Mouse (Mus musculus): ENCODE results near the gene Cst12. TPM values are rescaled to one million over a fixed set of nuclear protein-coding genes. Genes with fewer than 3 reads are reported as not detected.
"Not testable (repeated sequence)": the region's sequence is repeated elsewhere in the genome, so short reads cannot be mapped to it uniquely, and the experiment has no call there.

Cst12 gene
- polyA plus RNA-seq (2015; fragmentation: Nextera tagmentation; extraction: Ambion mirVana), result not detected in 2 replicates

DNA sequence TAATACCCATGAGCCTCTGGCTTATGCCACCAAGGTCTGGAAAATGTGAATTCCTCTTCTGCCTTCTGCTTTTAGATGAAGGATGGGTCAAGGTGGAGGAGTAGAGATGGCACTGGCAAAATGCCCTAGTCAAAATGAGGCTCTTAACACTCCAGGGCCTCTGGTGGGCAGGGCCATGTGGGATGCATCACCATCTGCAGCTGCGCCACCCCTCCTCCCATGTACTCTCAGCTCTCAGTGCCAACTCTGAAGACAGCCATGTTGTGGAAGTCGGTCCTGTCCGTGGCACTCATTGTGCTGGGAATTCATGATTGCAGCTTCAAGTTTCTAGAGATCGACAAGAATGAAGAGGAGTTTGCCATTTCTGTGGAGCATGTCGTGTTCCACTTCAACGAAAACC lies at the start of gene Cst12:
TSS of gene Cst12 (plus strand) at position 220 of the 400 bp plus-strand sequence.
- H3K4me3 ChIP-seq (replicated peaks), result no peak within 1 kb of the TSS
- no peaks in the 10 kb centered on the region for H3K27me3 ChIP-seq
- no peaks in the 10 kb centered on the region for H3K9me3 ChIP-seq
- ATAC-seq, result no peak
- H3K4me1 ChIP-seq (replicated peaks), result no peaks in the 10 kb centered on the region
- no peaks in the 10 kb centered on the region for H3K36me3 ChIP-seq
- no peak within 1 kb of the TSS for H3K9ac ChIP-seq (replicated peaks)
- no peak within 1 kb of the TSS for H3K4me2 ChIP-seq (replicated peaks)
- 94% methylated on average over 6 of the region's 6 CpGs for WGBS
- H3K27ac ChIP-seq, result no peak within 1 kb of the TSS

DNA sequence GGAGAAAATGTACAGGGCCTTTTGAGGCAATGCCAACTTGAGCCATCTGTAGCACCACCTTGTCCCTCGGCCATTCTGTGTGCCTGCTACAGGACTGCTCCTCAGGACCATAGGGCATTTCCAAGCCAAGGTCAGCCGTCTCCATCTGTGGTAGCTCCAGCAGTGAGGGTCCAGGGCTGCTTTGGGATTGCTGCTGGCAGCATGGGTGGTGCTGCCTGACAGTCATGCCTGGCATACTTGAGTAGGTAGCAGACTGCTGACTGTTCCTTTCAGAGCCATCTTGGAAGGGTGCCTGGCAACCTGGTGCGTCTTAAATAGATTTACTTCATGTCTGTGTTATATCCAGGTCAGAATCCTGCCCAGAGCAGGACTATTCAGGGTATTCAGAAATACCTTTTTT lies 46.2 kb upstream of the Cst12 start:
- WGBS, result 73% methylated on average over 3 of the region's 3 CpGs
- H3K9ac ChIP-seq (replicated peaks), result no peak overlapping the region
- H3K27me3 ChIP-seq, result no peaks in the 10 kb centered on the region
- H3K4me1 ChIP-seq (replicated peaks), result no peaks in the 10 kb centered on the region
- no peaks in the 10 kb centered on the region for H3K9me3 ChIP-seq
- no peaks in the 10 kb centered on the region for H3K36me3 ChIP-seq
- no peak overlapping the region for H3K27ac ChIP-seq
- ATAC-seq, result no peak
- no peak overlapping the region for H3K4me2 ChIP-seq (replicated peaks)
- H3K4me3 ChIP-seq (replicated peaks), result no peak overlapping the region

DNA sequence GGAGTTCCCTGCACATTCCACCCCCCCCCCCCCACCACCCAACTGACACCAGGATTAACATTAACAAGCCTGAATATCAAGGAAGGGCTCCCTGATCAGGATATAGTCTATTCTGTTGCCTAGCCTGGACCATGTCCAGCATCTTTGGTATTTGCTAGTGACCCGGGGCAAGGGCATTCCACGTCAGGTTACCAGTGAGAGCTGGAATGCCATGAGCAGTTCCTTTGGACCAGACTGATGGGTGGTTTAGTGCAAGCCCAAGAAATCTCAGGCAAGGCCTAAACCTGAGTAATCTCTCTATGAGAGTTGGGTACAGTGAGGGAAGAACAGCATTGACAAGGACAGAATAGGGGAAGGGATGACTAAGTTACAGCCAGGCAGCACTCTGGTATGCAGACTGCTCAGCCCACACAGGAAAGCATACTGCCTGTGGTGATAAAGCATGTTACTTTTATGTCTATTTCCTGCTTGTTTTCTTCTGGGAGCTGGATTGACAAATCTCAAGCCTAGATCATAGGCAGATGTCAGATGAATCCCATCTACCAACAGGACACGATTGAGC lies 45.2 kb upstream of the Cst12 start:
- no peaks in the 10 kb centered on the region for H3K27me3 ChIP-seq
- H3K27ac ChIP-seq, result no peak overlapping the region
- H3K36me3 ChIP-seq, result no peaks in the 10 kb centered on the region
- no peak overlapping the region for H3K4me2 ChIP-seq (replicated peaks)
- no peak overlapping the region for H3K4me3 ChIP-seq (replicated peaks)
- 87% methylated on average over 3 of the region's 3 CpGs for WGBS
- no peaks in the 10 kb centered on the region for H3K4me1 ChIP-seq (replicated peaks)
- no peak overlapping the region for H3K9ac ChIP-seq (replicated peaks)
- H3K9me3 ChIP-seq, result no peaks in the 10 kb centered on the region
- no peak for ATAC-seq

DNA sequence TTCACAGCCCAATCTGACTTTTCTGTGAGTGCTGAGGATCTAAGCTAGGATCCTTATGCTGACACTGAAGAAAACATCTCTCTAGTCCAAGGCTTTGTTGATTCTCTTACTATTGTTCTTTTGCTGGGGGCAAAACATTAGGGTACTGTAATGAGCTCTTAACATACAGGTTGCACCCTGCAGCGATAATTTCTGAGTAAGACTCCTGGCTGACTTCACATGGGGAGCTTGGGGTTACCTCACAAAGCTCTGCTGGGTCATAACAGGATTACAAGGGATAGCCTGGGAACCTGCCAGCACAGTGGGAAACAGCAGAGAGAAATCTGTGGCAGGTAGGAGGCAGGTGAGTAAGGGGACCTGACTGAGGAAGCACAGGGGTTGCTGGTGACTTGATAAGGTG lies 39.1 kb upstream of the Cst12 start, which contains the start of gene Cstl1:
TSS of gene Cstl1 (plus strand) at position 301 of the 400 bp plus-strand sequence.
- Histone ChIP-seq H3K4me3 (replicated peaks) (no peak within 1 kb of the TSS), H3K9ac (replicated peaks) (no peak within 1 kb of the TSS), H3K27ac (no peak within 1 kb of the TSS), H3K4me1 (replicated peaks) (no peaks in the 10 kb centered on the region), H3K27me3 (no peaks in the 10 kb centered on the region), H3K36me3 (no peaks in the 10 kb centered on the region), H3K4me2 (replicated peaks) (no peak within 1 kb of the TSS), H3K9me3 (no peaks in the 10 kb centered on the region)
- ATAC-seq, result no peak
- WGBS, result 83% methylated on average over 1 of the region's 1 CpGs

DNA sequence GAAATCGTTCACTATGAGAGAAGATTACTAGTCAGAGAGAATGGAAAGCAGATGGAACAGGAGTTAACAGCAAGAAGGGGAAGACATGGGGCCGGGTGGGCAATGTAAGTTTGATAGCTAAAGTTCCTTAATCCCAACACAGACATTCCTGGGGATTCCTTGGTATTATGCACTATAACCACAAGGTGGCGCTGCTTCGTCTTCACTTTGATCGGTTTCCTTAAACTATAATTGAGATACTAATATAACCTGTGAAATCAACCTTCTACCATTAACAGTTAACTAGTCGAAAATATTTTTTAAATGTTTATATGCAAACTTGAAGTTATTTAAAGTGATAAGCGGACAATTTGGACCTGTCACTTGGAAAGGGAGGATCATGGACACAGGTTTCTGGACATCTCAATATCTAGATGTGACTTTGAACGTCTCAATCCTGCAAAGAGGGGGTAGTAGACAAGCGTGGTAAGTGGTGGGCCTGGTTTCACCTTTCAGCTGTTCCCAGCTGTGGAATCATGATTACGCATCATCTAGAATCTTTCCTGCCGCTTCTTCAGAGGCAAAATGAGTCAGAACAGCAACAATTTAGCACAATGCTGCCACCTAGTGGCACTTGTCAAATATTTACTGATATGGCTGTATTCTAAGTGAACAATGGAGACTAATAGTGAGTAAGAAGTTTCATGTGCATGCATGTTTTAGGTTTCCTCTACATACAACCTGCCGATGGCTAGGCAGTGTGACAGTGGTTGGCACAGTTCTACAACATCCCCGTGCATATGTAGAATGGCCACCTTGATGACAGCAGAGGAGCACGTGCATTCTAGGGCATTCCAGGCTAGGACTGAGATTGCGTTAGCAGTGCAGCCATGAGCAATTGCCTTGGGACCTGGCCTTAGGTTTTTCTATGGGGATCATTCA lies 37.0 kb upstream of the Cst12 start:
- no peaks in the 10 kb centered on the region for H3K36me3 ChIP-seq
- no peaks in the 10 kb centered on the region for H3K9me3 ChIP-seq
- peak overlapping the region; percentile 47 for H3K4me2 ChIP-seq (replicated peaks)
- no peaks in the 10 kb centered on the region for H3K27me3 ChIP-seq
- H3K4me1 ChIP-seq (replicated peaks), result no peaks in the 10 kb centered on the region
- WGBS, result 17% methylated on average over 15 of the region's 15 CpGs
- no peak overlapping the region for H3K27ac ChIP-seq
- ATAC-seq, result peak; percentile 90
- no peak overlapping the region; the same call in 1 of the 2 replicates for H3K9ac ChIP-seq (replicated peaks)
- H3K4me3 ChIP-seq (replicated peaks), result peak overlapping the region; percentile 27

GRCm38 (mm10) chr2:148754310-148754846 lies 34.8 kb upstream of the Cst12 start:
- H3K9me3 ChIP-seq, result no peaks in the 10 kb centered on the region
- H3K27ac ChIP-seq, result no peak overlapping the region
- H3K9ac ChIP-seq (replicated peaks), result no peak overlapping the region
- H3K4me2 ChIP-seq (replicated peaks), result no peak overlapping the region
- no peak overlapping the region for H3K4me3 ChIP-seq (replicated peaks)
- no peaks in the 10 kb centered on the region for H3K36me3 ChIP-seq
- WGBS, result 73% methylated on average over 1 of the region's 1 CpGs
- H3K27me3 ChIP-seq, result no peaks in the 10 kb centered on the region
- no peak for ATAC-seq
- no peaks in the 10 kb centered on the region for H3K4me1 ChIP-seq (replicated peaks)

- Histone ChIP-seq H3K9me3 (no peaks in the 10 kb centered on the region), H3K27me3 (no peaks in the 10 kb centered on the region), H3K36me3 (no peaks in the 10 kb centered on the region), H3K4me1 (replicated peaks) (no peaks in the 10 kb centered on the region), H3K9ac (replicated peaks) (no peak overlapping the region), H3K4me2 (replicated peaks) (no peak overlapping the region), H3K27ac (no peak overlapping the region), H3K4me3 (replicated peaks) (no peak overlapping the region)
- no peak for ATAC-seq
- 85% methylated on average over 1 of the region's 1 CpGs for whole genome bisulfite sequencing
Observed at GRCm38 (mm10) chr2:148763648-148764388, 25.3 kb upstream of the Cst12 start.

GRCm38 (mm10) chr2:148771397-148771796 lies 17.8 kb upstream of the Cst12 start, which contains the start of gene Cst11:
Gene Cst11 (minus strand): TSS chr2:148771497.
- not testable (repeated sequence) for H3K4me3 ChIP-seq (replicated peaks); H3K36me3 ChIP-seq; H3K4me2 ChIP-seq (replicated peaks); ATAC-seq; H3K4me1 ChIP-seq (replicated peaks); H3K27me3 ChIP-seq; H3K9me3 ChIP-seq; H3K27ac ChIP-seq; H3K9ac ChIP-seq (replicated peaks)
- WGBS, result 81% methylated on average over 4 of the region's 4 CpGs

DNA sequence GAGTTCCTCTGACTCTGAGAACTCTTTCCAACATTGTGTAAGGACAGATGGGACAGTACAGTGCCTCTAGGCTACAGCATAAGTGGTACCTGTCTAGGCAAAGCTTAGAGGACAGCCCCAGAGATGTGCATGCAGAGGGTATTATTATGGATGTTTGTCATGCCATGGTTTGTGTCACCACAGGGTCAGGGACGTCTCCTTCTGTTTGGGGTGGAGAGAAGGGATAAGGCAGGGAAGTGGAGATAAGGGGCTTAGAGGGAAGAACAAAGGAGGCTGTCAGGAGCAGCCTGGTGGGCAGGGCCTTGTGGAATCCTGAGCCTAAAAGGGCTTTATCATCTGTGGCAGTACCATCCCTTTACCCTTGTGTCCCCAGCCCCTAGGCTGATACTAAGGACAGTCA lies 7.5 kb upstream of the Cst12 start, which contains the start of gene 8030411F24Rik:
TSS of gene 8030411F24Rik (plus strand) at position 301 of the 400 bp plus-strand sequence.
- Histone ChIP-seq H3K27me3 (no peaks in the 10 kb centered on the region), H3K4me3 (replicated peaks) (no peak within 1 kb of the TSS), H3K9ac (replicated peaks) (no peak within 1 kb of the TSS), H3K27ac (no peak within 1 kb of the TSS), H3K4me1 (replicated peaks) (no peaks in the 10 kb centered on the region), H3K36me3 (no peaks in the 10 kb centered on the region), H3K9me3 (no peaks in the 10 kb centered on the region), H3K4me2 (replicated peaks) (no peak within 1 kb of the TSS)
- ATAC-seq, result no peak
- WGBS, result 8% methylated on average over 1 of the region's 1 CpGs

- no peaks in the 10 kb centered on the region for H3K4me1 ChIP-seq (replicated peaks)
- no peaks in the 10 kb centered on the region for H3K36me3 ChIP-seq
- H3K27me3 ChIP-seq, result no peaks in the 10 kb centered on the region
- no peak for ATAC-seq
- no peak within 1 kb of the TSS for H3K9ac ChIP-seq (replicated peaks)
- 100% methylated on average over 1 of the region's 1 CpGs for WGBS
- no peak within 1 kb of the TSS for H3K27ac ChIP-seq
- H3K4me3 ChIP-seq (replicated peaks), result no peak within 1 kb of the TSS
- no peak within 1 kb of the TSS for H3K4me2 ChIP-seq (replicated peaks)
- H3K9me3 ChIP-seq, result no peaks in the 10 kb centered on the region
Observed at GRCm38 (mm10) chr2:148798485-148798884, 9.3 kb downstream of the Cst12 start, which contains the start of gene Cst8. Gene Cst8 (plus strand): TSS chr2:148798785.

- 72% methylated on average over 3 of the region's 3 CpGs for WGBS
- ATAC-seq, result no peak
- Histone ChIP-seq H3K9ac (replicated peaks) (no peak overlapping the region), H3K4me3 (replicated peaks) (no peak overlapping the region), H3K4me2 (replicated peaks) (no peak overlapping the region), H3K4me1 (replicated peaks) (no peaks in the 10 kb centered on the region), H3K36me3 (no peaks in the 10 kb centered on the region), H3K27ac (no peak overlapping the region), H3K27me3 (no peaks in the 10 kb centered on the region), H3K9me3 (no peaks in the 10 kb centered on the region)
Observed at GRCm38 (mm10) chr2:148801491-148801921, 12.3 kb downstream of the Cst12 start.

All from midbrain, embryonic 13.5 days (tissue).